Mouse (Mus musculus) brain, adult 2 months (tissue): ENCODE results near the gene Pde10a.

ENCODE experiments used
- DNase-seq: peaks from one replicate; pipeline ENCODE4 v3.0.0; 2011; ENCODE audit warnings: low read depth, low spot score

The Pde10a gene

GRCm38 (mm10) chr17:9033511-9033910, 508.3 kb downstream of the Pde10a start:
- no peak for DNase-seq

GRCm38 (mm10) chr17:9035561-9036348, 510.6 kb downstream of the Pde10a start:
- DNase-seq, result no peak
